Mouse (Mus musculus) heart, embryonic 12.5 days (tissue): ENCODE data around the gene Gm11627. TPM values are rescaled to one million over a fixed set of nuclear protein-coding genes. Genes with fewer than 3 reads are reported as not detected.
"Not testable (repeated sequence)": the region's sequence is repeated elsewhere in the genome, so short reads cannot be mapped to it uniquely, and the experiment has no call there.

Experiments used
- ATAC-seq: fragments of 200-750 bp; cut with Nextera tagmentation; 2 replicates; pipeline ENCODE4 v1.8.0; 2017; ENCODE audit warnings: moderate TSS enrichment, moderate library complexity; ENCODE audit not compliant: insufficient number of reproducible peaks, low FRiP score
- H3K27ac ChIP-seq: fragments of 300-500 bp; sonication (generic); 2 replicates; pipeline ENCODE4 v1.5.1; 2016; ENCODE audit warnings: mild to moderate bottlenecking, moderate library complexity; ENCODE audit not compliant: poor library complexity, severe bottlenecking
- H3K27me3 ChIP-seq: fragments of 300-500 bp; sonication (generic); replicated peaks from 2 replicates; pipeline ENCODE4 v1.6.1; 2016; ENCODE audit warnings: mild to moderate bottlenecking, moderate library complexity
- H3K36me3 ChIP-seq: fragments of 300-500 bp; sonication (generic); 2 replicates; pipeline ENCODE4 v1.6.1; 2016; ENCODE audit warnings: mild to moderate bottlenecking, moderate library complexity
- H3K4me1 ChIP-seq: fragments of 300-500 bp; sonication (generic); replicated peaks from 2 replicates; pipeline ENCODE4 v1.6.1; 2016; ENCODE audit warnings: mild to moderate bottlenecking
- H3K4me2 ChIP-seq: fragments of 300-500 bp; sonication (generic); 2 replicates; pipeline ENCODE4 v1.6.1; 2016; ENCODE audit warnings: mild to moderate bottlenecking, moderate library complexity
- H3K4me3 ChIP-seq: fragments of 300-500 bp; sonication (generic); 2 replicates; pipeline ENCODE4 v1.5.1; 2016; ENCODE audit warnings: mild to moderate bottlenecking
- H3K9ac ChIP-seq: fragments of 300-500 bp; sonication (generic); 2 replicates; pipeline ENCODE4 v1.6.1; 2016; ENCODE audit warnings: mild to moderate bottlenecking, moderate library complexity
- H3K9me3 ChIP-seq: fragments of 300-500 bp; sonication (generic); replicated peaks from 2 replicates; pipeline ENCODE4 v1.6.1; 2016; ENCODE audit warnings: mild to moderate bottlenecking, moderate library complexity
- WGBS: fragments of 180-500 bp; shearing (Covaris S2); methylation state at CpG from one replicate; pipeline ENCODE4 v1.1.7; 2016; 5-methylcytosine and 5-hydroxymethylcytosine counted together
- polyA plus RNA-seq: library from polyadenylated mRNA; unstranded; fragments of >200 nt; fragmentation: Nextera tagmentation; extraction: Ambion mirVana; gene quantifications from 2 replicates; pipeline ENCODE4 v1.2.1, GENCODE M21; 2016

The Gm11627 gene
- polyA plus RNA-seq, 1 experiment from 2014 or later = 10.9 TPM

DNA sequence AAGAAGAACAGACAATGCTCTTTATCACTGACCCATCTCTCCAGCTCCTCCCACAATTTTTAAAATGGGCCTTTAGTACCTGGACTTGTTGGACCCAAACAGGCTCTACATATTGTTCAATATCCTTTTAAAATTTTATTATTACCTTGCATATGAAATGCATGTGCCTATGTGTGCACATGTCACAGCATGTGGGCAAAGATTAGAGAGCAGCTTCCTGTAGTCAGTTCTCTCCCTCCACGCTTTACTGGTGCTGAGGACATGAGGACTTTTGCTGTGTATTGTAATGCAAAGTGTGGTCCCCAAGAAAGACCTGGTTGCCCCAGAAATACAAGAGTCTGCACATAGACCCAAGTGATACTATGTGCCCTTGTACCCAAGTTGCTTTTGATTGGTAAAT is 4.2 kb downstream of the Gm11627 start:
- 69% methylated on average over 1 of the region's 1 CpGs for WGBS
- no peak for ATAC-seq
- no peak overlapping the region for H3K9ac ChIP-seq

GRCm38 (mm10) chr11:102572866-102573663 is 6.2 kb downstream of the Gm11627 start:
- peaks cover 8% of the 10 kb centered on the region for H3K4me1 ChIP-seq
- H3K27ac ChIP-seq = no peak overlapping the region
- no peaks in the 10 kb centered on the region for H3K27me3 ChIP-seq
- H3K9me3 ChIP-seq = no peaks in the 10 kb centered on the region
- H3K4me3 ChIP-seq = peak overlapping the region; percentile 54
- H3K36me3 ChIP-seq = no peaks in the 10 kb centered on the region
- peak overlapping the region; percentile 73 for H3K9ac ChIP-seq
- WGBS = 14% methylated on average over 18 of the region's 18 CpGs
- ATAC-seq = peak; percentile 63; the same call in 1 of the 2 replicates
- H3K4me2 ChIP-seq = peak overlapping the region; percentile 75

More for the DNA sequence above, 4.2 kb downstream of the Gm11627 start:
- Histone ChIP-seq H3K27ac (no peak overlapping the region), H3K9me3 (no peaks in the 10 kb centered on the region), H3K4me2 (no peak overlapping the region), H3K27me3 (no peaks in the 10 kb centered on the region), H3K4me1 (peaks cover 24% of the 10 kb centered on the region), H3K36me3 (no peaks in the 10 kb centered on the region), H3K4me3 (no peak overlapping the region)

- no peak overlapping the region for H3K9ac ChIP-seq
- ATAC-seq = no peak
- H3K27me3 ChIP-seq = no peaks in the 10 kb centered on the region
- H3K9me3 ChIP-seq = no peaks in the 10 kb centered on the region
- H3K4me2 ChIP-seq = no peak overlapping the region
- no peak overlapping the region for H3K4me3 ChIP-seq
- H3K27ac ChIP-seq = no peak overlapping the region
- no peaks in the 10 kb centered on the region for H3K36me3 ChIP-seq
- WGBS = 63% methylated on average over 7 of the region's 7 CpGs
- peaks cover 11% of the 10 kb centered on the region; the same call in 1 of the 2 replicates for H3K4me1 ChIP-seq
Observed at GRCm38 (mm10) chr11:102568756-102569377, 10.4 kb downstream of the Gm11627 start.

DNA sequence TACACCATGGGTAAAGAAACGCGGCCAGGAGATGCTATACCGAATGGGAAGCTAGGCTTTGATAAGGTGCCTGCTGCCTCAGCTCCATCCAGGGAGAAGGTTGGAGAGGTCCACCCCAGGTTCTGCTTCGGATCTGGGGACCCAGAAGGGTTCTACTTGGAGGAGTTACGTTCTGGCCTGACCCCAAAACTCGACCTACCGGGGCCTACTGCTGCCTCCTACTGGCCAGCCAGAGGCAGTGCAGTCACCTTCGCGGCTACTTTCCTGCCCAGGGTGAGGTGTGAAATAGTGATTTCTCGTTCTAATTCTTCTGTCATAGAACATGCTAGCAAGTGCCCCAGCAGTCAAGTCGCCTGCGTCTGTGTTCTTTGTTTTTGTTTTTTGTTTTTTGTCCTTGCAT is 11.1 kb downstream of the Gm11627 start:
- no peaks in the 10 kb centered on the region for H3K27me3 ChIP-seq
- H3K4me2 ChIP-seq = no peak overlapping the region
- peaks cover 9% of the 10 kb centered on the region; the same call in 1 of the 2 replicates for H3K4me1 ChIP-seq
- no peak overlapping the region for H3K9ac ChIP-seq
- H3K36me3 ChIP-seq = no peaks in the 10 kb centered on the region
- no peak for ATAC-seq
- no peak overlapping the region for H3K27ac ChIP-seq
- H3K9me3 ChIP-seq = no peaks in the 10 kb centered on the region
- no peak overlapping the region for H3K4me3 ChIP-seq
- WGBS = 68% methylated on average over 12 of the region's 12 CpGs

- WGBS = 94% methylated on average over 15 of the region's 15 CpGs
- H3K9me3 ChIP-seq = no peaks in the 10 kb centered on the region
- no peaks in the 10 kb centered on the region for H3K36me3 ChIP-seq
- no peak overlapping the region for H3K9ac ChIP-seq
- no peak overlapping the region for H3K4me2 ChIP-seq
- H3K4me3 ChIP-seq = no peak overlapping the region
- no peaks in the 10 kb centered on the region for H3K27me3 ChIP-seq
- H3K4me1 ChIP-seq = peaks cover 9% of the 10 kb centered on the region; the same call in 1 of the 2 replicates
- no peak for ATAC-seq
- no peak overlapping the region for H3K27ac ChIP-seq
Observed at GRCm38 (mm10) chr11:102567723-102568122, 11.5 kb downstream of the Gm11627 start.

DNA sequence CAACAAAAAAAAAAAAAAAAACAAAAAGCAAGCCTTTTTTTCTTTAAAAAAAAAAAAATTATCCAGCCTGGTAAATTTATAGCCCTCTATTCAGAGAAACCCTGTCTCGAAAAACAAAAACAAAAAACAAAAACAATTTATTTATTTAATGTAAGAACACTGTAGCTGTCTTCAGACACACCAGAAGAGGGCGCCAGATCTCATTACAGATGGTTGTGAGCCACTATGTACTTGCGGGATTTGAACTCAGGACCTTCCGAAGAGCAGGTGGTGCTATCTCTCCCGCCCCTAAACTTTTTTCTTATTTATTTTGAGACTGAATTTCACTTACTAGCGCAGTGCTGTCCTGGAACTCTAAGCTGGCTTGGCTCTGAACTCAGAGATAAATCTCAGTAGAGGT is 12.1 kb downstream of the Gm11627 start:
- 88% methylated on average over 6 of the region's 6 CpGs for WGBS
- H3K9ac ChIP-seq = no peak overlapping the region

GRCm38 (mm10) chr11:102566290-102566689 is 13.0 kb downstream of the Gm11627 start:
- Histone ChIP-seq H3K9ac (no peak overlapping the region), H3K9me3 (no peaks in the 10 kb centered on the region), H3K4me3 (no peak overlapping the region), H3K27ac (no peak overlapping the region), H3K4me1 (peaks cover 9% of the 10 kb centered on the region; the same call in 1 of the 2 replicates), H3K27me3 (no peaks in the 10 kb centered on the region), H3K36me3 (no peaks in the 10 kb centered on the region), H3K4me2 (no peak overlapping the region)
- ATAC-seq = no peak
- WGBS = 100% methylated on average over 1 of the region's 1 CpGs

More for the DNA sequence above, 12.1 kb downstream of the Gm11627 start:
- no peak overlapping the region for H3K4me3 ChIP-seq
- ATAC-seq = no peak
- H3K9me3 ChIP-seq = no peaks in the 10 kb centered on the region
- peaks cover 9% of the 10 kb centered on the region; the same call in 1 of the 2 replicates for H3K4me1 ChIP-seq
- H3K27me3 ChIP-seq = no peaks in the 10 kb centered on the region
- no peak overlapping the region for H3K4me2 ChIP-seq
- H3K27ac ChIP-seq = no peak overlapping the region
- H3K36me3 ChIP-seq = no peaks in the 10 kb centered on the region

GRCm38 (mm10) chr11:102565741-102566140 is 13.5 kb downstream of the Gm11627 start:
- H3K4me3 ChIP-seq = no peak overlapping the region
- no peak for ATAC-seq
- H3K27ac ChIP-seq = peak overlapping the region; percentile 70
- no peaks in the 10 kb centered on the region for H3K9me3 ChIP-seq
- H3K4me1 ChIP-seq = peaks cover 9% of the 10 kb centered on the region; the same call in 1 of the 2 replicates
- H3K4me2 ChIP-seq = peak overlapping the region; percentile 43; the same call in 1 of the 2 replicates
- H3K36me3 ChIP-seq = no peaks in the 10 kb centered on the region
- no peaks in the 10 kb centered on the region for H3K27me3 ChIP-seq
- no peak overlapping the region for H3K9ac ChIP-seq

- 0 out of 2 replicates have a peak, but pooled peaks have one; percentile 71 for ATAC-seq
- H3K9ac ChIP-seq, H3K4me1 ChIP-seq, H3K9me3 ChIP-seq, H3K27me3 ChIP-seq, H3K36me3 ChIP-seq, H3K4me3 ChIP-seq: not testable (repeated sequence)
- Histone ChIP-seq H3K4me2 (peak overlapping the region; percentile 43), H3K27ac (peak overlapping the region; percentile 70; the same call in 1 of the 2 replicates)
- WGBS = 40% methylated on average over 14 of the region's 14 CpGs
Observed at GRCm38 (mm10) chr11:102564952-102565671, 14.1 kb downstream of the Gm11627 start.

- H3K9ac ChIP-seq = no peak overlapping the region
- 85% methylated on average over 5 of the region's 5 CpGs for WGBS
- no peak for ATAC-seq
- no peaks in the 10 kb centered on the region for H3K36me3 ChIP-seq
- no peak overlapping the region for H3K4me3 ChIP-seq
- no peak overlapping the region for H3K27ac ChIP-seq
- peaks cover 11% of the 10 kb centered on the region for H3K4me1 ChIP-seq
- no peak overlapping the region for H3K4me2 ChIP-seq
- H3K9me3 ChIP-seq = no peaks in the 10 kb centered on the region
- H3K27me3 ChIP-seq = no peaks in the 10 kb centered on the region
Observed at GRCm38 (mm10) chr11:102558704-102559103, 20.6 kb downstream of the Gm11627 start.

DNA sequence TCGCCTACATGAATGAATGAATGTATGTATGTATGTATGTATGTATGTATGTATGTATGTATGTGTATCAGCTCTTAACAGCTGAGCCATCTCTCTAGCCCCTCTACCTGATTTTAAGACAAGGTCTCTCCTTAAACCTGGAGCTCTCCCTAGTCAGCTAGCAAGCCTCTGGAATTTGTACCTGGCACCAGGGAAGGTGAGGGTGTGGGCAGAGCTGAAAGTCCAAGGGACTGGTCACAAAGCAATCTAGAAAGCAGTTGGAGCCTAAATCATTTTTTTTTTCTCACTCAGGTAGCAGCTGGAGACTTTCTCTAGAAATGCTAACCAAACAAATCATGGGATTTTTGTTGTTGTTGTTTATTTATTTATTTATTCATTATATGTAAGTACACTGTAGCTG is 21.9 kb downstream of the Gm11627 start:
- 94% methylated on average over 1 of the region's 1 CpGs for WGBS
- H3K9me3 ChIP-seq = no peaks in the 10 kb centered on the region
- H3K4me1 ChIP-seq = peaks cover 13% of the 10 kb centered on the region
- no peak for ATAC-seq
- no peak overlapping the region for H3K4me2 ChIP-seq
- no peak overlapping the region for H3K4me3 ChIP-seq
- H3K9ac ChIP-seq = no peak overlapping the region
- H3K36me3 ChIP-seq = no peaks in the 10 kb centered on the region
- no peaks in the 10 kb centered on the region for H3K27me3 ChIP-seq
- H3K27ac ChIP-seq = no peak overlapping the region
